Mouse (Mus musculus) megakaryocyte, adult 5-6 weeks (primary cell): Measurements from ENCODE around the gene Fermt2. TPM values are rescaled to one million over a fixed set of nuclear protein-coding genes. Genes with fewer than 3 reads are reported as not detected.

Source experiments
- ATAC-seq: 2 replicates; pipeline ENCODE4 v1.8.0; 2016; ENCODE audit warnings: mild to moderate bottlenecking, inconsistent platforms; ENCODE audit not compliant: poor library complexity, severe bottlenecking
- total RNA-seq, 2 experiments: library from RNA; stranded (forward) in 1 of 2; stranded (reverse) in 1 of 2; fragments of 153-499, 151-499 nt in 1 of 2; fragments of 221-1000, 200-1000 nt in 1 of 2; gene quantifications; 2 replicates each; pipeline versions ENCODE4 v1.2.3 to v1.2.4; 2015 to 2017

The Fermt2 gene
- total RNA-seq, 2 experiments from 2014 or later: not detected

DNA sequence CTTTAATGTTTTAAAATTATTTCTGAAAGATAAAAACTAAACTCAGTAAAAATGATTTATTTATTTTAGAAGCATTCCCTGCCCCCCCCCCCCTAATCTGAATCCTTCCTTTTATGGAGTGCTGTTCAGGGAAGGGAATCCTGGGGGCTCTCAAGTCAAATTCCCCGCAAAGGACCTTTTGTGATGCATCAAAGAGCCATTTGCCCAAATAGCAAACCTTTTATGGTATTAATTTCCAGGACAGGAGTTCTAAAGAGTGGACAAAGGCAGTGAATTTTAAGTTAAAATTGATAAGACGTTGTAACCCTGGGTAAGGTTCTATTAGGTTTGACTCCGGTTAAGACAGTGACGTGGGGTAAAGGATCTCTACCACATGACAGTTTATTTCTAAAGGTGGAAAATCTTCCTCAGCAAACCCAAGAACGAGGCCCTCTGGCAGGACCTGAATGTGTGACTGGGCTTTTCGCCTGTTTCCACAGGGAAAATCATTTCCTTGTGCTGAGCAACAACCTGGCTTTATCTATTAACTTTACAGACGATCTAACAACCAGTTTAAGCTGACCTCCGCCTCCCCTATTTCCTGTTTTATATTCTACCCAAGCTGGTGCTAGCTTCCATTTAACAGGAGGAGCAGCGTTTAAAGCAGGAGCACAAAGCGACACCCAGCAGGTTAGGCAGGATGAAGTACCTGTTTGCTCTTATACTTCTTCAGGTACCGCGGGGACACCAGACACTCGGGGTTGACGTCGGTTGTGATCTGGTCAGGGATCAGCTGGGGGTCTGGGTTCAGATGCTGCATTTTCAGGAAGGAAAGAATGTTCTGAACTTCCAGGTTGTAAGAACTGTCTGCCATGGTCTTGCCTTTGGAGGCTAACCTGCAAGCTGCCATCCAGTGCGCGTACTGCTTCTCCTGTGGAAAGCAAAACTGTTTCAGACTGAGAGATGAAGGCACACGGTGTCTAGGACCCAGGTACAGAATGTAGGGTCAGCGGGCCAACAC, 65.6 kb downstream of the Fermt2 start:
- ATAC-seq: no peak

DNA sequence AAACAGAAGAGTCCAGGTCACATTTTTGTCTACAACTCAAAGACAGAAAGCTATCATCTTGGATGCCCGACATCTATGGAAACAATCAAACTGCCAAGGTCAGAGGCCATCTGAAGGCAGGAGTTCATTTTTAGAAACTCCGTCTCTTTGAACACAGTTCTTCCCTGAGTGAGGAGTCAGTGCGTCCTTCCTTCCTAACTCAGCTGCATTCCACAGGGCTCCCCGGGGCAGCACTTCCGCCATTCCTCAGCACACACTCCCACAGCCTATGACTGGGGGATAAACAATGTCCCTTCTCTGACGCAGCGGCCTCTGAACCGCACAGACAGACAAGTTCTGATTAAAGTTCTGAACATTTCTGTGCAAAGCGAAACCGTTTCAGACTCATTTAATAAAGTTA, 66.3 kb downstream of the Fermt2 start:
- ATAC-seq: no peak

DNA sequence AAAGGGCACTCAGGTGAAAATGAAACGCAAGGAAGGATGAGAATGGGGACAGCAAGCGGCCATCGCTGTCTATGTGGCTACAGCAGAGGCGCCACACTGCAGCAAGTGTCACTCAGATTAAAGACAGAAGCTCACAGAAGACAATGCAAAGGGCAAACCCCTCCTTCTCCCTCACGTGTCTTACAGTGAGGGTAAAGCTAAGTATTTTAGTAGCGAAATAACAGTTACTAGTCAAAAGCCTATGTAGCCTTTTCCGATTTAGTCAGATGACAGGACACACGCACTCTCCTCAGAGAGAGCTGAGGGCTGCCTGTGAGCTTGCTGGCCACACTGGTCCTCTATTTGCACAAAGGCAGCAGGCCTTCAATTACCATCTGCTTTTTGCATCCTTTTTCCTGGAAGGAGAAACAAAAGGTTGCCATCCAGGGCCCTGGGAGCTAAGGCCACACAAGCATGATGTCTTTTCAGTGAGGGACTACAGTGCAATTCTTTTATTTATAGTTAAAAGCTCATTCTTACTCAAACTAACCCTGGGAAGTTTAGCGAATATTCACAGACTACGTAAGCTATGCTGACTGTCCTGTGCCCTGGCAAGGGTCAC, 66.9 kb downstream of the Fermt2 start:
- no peak for ATAC-seq

DNA sequence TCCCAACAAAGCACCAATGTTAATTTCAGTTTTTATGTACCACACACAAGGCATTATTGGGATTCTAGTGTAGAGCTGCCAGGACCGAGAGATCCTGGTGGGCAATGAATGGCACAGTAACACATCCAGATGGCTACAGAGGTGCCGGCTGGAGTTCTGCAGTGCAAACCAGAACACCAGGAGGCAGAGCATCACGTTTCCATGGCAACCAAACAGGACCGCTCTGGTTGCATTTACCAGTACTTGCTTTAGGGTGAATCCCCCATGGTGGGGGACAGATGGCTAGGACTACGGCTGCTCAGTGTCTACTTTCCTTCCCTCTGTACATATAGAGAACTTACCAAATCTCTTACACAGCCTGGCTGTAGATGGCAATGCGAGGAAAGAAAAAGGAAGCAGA, 67.5 kb downstream of the Fermt2 start:
- no peak for ATAC-seq

DNA sequence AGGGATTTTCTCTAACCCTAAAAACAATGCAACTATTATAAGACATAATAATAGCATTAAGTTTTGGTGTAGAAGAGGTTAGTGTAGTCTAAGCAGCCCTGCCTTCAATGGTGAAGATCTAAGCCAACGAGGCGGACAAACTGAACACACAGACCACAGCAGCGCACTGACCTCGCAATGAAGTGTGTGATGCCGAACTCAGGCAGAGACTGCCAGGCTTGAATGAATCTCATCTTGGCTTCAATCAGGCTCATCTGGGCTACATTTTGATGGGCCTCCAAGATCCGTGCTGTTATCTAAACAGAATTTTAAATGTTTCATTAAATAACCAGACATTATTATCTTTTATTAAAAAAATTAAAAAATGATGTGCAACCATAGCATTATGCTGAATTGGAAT, 68.0 kb downstream of the Fermt2 start:
- no peak for ATAC-seq

DNA sequence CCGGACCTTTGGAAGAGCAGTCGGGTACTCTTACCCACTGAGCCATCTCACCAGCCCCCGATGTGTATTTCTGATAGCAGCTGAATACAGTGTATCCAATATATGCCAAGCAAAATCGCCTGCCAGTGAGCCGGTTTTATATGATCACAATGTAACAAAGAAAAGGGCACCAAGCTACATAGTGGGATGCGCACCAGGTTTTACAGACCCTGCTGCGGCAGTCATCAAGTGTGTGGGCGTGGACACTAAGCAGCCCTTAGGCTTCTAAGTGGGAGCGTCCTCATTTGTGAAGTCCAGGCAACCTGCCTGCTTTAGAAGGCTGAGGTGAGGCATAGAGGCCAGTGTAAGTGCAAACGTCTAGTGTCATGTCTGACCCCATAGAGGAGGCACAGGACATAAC, 69.4 kb downstream of the Fermt2 start:
- ATAC-seq: no peak

DNA sequence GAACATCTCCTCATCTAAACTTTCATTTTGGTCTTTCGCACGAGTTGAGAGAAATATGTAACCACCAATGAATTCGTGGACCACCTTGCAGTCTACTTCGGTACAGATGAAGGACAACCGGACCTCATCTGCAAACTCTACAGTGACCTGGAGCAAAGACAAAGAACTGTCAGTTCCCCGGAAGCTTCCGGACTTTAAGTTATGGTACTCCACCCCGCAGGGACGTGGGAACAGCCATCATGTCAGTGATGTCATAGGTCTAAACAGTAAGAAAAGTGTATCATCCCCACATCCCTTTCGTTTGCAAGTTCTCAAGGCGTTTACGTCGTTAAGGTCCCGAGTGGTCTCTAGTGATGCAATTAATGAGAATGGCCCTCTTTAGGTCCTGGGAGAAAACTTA, 70.0 kb downstream of the Fermt2 start:
- no peak for ATAC-seq

DNA sequence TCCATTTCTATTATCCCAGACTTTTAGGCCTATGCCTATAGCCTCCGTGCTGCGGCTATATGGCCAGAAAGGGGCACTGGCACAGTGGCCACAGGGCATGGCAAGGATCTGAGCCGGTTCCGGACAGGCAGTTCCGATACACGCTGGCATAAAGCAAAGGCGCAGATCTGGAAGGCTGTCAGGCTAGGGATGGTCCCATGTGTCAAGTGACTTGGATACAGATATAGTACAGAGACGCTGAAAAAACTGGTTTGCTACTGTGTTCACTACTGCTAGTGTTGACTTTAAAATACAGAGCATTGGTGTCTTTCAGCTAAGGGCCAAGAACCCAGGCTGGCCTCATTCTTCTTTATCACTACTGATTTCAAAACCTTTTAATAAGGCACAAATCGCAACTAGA, 72.9 kb downstream of the Fermt2 start:
- ATAC-seq: no peak

DNA sequence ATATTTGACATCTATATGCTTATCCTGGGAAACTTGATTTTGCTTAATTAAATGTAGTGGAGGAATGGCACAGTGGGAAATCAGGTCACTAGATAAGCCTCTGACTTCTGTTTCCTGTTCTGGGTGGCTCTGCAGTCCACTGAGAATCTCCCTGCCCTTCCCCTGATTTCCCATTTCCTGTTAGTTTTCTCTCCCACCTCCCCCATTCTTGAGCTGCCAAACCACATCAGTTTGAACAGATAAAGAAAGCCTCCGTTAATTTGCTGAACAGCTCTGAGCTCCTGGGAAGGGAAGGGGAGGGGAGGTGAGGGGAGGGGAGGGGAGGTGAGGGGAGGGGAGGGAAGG, 73.4 kb downstream of the Fermt2 start:
- ATAC-seq: no peak

DNA sequence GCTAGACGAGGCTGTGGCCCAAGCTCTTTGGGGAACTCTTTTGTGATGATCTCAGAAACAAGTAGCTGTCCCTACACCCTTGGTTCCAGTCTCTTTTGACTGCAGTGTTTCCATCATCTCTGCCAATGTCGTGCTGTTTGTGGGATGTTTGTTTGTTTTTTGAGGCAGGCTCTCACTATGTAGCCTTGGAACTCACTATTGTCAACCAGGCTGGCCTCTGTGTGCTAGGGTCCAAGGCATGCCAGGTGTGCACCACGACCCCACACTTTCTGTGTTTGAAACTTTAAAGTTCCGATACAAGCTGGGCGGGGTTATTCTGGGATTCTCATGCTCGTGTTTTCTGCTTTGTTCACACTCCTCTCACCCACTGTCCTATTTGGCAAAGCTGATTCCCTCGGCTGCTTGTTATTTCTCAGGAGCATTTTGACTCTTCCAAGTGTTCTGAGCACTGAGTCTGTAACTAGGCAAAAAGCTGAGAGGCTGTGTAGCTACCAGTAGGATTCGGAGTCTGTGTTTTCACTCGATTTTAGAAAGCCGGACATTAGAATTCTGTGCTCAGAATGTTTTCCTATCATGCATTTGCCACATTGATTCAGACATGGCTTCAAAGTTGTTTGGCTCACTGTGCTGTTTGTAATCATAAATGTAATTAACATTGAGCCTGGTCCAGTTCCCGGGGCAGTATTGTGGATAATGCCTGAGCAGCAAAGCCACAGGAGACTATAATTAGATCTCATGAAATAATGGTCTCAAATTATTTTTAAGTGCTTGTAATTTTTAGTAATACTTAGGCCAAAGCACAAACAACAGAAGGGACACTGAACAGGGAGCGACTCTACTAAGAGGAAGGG, 74.0 kb downstream of the Fermt2 start:
- ATAC-seq: no peak

DNA sequence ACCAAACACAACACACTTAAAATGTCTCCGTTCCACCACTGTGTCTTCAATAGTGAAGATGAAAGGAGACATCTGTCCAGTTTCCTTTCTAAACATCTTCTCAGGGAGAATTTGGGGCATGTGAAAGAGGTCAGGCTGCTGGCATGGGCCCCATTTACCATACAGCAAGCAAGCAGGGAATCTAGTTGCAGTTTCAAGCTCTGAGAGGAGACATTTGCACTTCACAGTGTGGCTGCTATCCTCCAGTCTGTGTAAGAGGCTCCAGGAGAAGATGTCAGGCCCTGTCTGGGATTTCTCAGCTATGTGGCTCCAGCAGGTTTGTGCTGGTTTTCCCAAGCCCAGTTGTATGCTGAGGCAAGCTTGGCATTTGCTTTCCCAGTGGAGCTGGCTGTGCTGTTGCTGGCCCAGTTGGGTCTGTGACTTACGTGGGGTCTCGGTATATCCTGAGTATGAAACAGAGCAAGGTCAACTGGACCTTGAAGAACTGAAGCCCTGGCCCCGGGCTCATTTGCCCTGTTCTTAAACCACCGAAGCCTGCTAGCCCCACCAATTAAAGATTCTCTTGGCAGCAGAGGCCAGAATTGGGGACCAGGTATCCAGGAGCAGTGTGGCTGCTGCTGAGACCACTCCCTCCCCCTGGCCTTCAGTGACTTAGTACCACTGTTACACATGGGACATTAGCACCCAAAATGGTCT, 76.2 kb downstream of the Fermt2 start:
- ATAC-seq: no peak

DNA sequence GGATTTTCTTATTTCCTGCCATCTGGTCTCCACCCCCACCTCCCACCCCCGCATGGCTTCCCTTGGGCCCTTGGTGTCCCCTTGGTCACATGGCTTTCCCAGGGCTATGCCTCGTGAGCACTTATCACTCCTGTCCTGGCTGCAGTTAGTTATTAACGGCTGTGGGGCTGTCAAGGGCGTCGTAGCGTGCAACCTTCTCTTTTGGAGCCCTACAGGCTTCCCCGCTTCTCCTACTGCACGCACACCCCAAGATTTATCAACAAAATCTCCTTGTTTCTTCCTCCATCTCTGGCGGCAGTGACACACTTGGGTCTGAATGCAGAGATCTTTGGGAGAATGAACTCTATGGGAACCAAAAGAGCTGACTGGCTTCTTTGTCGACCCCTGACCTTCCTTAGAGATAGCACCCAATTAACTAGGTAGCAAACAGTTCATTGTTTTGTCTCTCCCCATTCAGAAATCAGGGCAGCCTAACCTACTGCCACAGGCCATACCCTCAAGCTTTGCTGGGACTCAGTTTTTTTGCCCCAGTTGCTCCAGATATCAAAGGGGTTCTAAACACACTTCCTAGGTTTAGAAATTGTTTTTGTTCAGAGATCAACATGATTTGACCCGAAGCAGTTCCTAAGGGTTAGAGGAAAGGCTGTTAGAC, 76.9 kb downstream of the Fermt2 start:
- ATAC-seq: no peak

DNA sequence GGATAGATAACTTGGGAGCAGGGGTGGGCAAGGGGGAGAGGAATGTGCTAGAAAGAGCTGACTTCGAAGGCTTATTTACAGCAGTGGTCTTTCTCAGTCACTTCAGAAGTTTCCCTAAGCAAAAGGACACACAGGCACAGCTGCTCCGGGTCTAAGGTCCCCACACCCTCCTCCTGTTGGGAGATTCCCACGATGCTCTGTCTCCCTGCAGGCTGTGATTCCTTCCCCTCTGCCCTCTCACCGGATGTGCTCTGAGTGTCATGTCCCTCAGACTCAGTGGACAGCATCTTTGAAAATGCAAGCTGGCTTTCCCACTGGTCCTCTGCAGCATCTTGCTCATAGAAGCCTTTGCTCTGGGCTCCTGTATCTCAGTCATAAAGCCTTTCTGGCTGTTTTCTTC, 77.8 kb downstream of the Fermt2 start:
- ATAC-seq: no peak

DNA sequence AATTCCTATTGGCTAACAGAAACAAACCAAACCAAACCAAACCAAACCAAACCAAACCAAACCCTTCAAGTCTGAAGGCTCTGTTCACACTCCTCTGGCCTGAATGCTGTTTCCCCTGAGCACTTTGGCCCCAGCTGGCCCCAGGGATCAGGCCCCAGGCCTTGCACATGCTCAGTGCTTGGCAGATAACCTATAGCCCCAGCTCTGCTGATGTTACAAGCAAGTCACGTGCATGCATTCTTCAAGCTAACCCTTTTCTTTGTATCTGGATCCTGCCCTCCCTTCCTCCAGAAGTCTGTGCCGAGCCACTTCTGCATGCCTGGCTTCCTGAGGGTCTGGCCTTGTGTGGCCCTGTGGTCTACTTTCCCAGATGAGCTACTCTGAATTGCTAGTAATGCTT, 78.8 kb downstream of the Fermt2 start:
- ATAC-seq: no peak

DNA sequence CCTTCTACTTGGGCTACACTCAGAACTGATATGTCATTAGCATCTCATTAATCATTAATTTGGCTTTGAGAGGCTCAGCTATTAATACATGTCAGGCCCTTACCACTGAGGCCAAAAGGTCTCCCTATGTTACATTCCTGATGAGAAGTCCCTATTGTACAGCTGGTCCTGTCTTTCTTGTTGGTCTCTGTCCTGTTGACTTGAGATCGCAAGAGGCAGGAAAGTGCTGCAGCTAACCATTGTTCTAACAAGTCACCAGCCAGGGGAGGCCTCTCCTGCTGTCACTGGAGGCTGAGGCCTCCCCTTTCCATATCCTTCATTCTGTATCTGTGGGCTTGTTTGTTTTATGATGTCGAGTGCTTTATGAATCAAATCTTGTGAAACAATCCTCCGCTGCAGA, 83.1 kb downstream of the Fermt2 start:
- ATAC-seq: no peak

DNA sequence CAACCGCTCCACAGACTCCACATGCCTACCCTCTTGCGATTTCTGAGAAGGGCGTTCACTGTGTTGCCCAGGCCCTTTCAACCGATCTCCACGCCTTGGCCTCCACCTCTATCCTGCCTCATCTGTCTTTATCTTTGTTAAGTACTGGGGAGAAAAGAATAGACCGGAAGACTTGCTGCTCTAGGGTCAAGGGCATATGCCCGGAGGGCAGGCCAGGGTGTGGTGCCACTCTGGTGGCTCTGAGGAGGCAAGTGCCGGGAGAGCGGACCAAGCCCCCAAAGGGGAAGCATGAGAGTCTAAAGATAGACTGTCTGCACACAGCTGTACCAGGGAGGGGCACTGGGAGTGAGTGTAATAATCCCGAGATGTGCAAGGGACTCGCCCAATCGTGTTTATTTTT, 84.5 kb downstream of the Fermt2 start:
- ATAC-seq: no peak

DNA sequence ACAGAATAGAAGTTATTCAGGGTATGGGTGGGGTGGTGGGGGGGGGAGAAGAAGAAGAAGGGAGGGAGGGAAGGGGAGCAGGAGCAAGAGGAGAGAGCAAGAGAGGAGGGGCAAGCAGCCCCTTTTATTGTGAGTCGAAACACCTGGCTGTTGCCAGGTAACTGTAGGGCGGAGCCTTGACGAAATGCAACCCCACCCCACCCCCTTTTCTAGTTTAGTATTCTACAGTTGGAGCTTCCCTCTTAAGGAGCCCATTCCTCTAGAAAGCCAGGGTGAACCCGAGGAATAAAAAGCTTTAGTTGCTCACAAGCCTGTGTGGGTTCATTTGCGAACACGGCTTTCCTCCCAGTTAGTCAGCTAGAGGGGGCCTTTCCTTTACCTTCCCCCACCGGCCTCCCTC, 85.0 kb downstream of the Fermt2 start:
- ATAC-seq: no peak

DNA sequence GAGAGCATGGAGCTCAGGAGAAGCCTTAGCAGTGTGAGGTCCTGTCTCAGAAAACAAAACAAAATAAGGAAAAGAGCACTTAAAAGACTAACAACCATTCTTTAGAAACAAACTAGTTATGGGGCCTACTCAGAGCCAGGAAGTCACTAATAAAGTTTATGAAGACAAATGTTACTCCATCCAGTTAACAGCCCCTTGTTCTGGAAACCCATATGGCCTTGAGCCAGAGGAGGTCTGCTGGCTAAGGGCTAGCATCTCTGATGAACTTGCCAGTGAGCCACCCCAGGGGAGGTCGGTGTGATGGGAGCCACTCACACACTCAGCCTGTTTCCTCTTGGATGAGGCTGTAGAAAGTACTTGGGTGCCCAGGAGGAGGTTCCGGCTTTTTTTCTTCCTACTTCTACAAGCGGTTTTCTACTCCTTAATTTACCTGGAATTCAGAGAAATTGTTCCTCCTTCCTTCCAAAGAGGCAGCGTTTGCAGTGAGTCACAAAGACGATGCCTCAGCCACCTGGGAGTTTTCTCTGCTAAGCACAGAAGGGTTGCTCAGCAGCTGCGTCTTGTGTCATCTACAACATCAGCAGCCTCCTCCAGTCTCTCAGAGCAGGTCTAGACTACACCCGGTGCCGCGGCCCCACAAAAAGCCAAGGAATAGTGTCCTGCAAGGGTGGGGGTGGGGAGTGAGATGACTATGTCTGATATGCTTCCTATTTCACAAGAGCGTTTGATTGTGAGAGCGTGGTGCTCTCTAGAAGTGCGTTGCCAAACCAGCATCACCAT, 86.9 kb downstream of the Fermt2 start:
- no peak for ATAC-seq

DNA sequence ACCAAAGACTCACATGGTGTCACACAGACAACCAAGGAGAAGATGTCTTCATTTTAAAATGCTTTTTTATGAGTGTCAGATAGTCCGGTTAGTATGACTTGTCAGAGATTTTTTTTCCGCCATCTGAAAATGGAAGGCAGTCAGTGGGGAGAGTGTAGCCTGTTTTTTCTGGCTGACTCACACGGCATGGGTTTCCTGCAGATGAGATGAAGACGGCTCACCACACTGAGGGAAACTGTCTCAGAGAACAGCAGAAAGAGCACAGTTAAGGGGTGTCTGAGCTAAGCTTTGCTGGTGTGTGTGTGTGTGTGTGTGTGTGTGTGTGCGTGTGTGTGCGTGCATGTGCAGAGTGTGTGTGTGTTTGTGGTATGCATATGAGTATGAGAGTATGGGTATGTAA, 88.6 kb downstream of the Fermt2 start:
- no peak for ATAC-seq

DNA sequence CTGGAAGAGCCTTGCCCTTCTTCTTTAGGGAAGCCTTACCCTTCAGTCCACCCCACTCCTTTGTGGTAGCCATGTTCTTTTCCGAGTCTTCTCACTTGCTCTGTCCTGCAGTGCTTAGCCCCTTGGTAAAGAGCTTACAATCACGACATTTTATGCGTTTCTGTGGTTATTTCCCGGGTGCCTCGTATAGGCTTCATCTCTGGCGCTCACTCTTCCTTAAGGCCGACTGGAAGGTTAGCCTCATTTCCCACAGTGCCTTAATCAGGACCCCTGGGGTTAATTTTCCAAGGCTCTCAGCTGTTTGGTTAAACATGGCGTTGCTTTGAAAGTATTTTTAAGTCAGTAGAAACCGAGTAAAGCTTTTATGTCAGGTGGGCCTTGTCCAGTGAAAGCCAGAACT, 90.5 kb downstream of the Fermt2 start:
- no peak for ATAC-seq
